Mouse (Mus musculus): ENCODE data around the gene Adamts1. TPM values are rescaled to one million over a fixed set of nuclear protein-coding genes. Genes with fewer than 3 reads are reported as not detected.

The Adamts1 gene
- polyA plus RNA-seq, 1 experiment from 2014 or later, result 70.7 TPM

GRCm38 (mm10) chr16:85803613-85804551 is 969 bp upstream of the Adamts1 start:
- H3K36me3 ChIP-seq (ENCODE audit: control insufficient read depth, insufficient read depth, low read length), result peaks cover 12% of the 10 kb centered on the region
- H3K4me1 ChIP-seq (ENCODE audit: control insufficient read depth, insufficient read depth, low read length), result peaks cover 8% of the 10 kb centered on the region; the same call in 1 of the 2 replicates
- ATAC-seq (ENCODE audit: low FRiP score, low TSS enrichment), result peak; percentile 43
- H3K9me3 ChIP-seq (ENCODE audit: control insufficient read depth, low read length), result no peaks in the 10 kb centered on the region
- peak overlapping the region; percentile 96 for H3K9ac ChIP-seq (ENCODE audit: low read depth, low read length)
- H3K27me3 ChIP-seq (ENCODE audit: control insufficient read depth, insufficient read depth, low read length), result no peaks in the 10 kb centered on the region
- under 1% methylated on average over 24 of the region's 25 CpGs for WGBS
- H3K4me2 ChIP-seq (replicated peaks; ENCODE audit: low read depth, low read length), result peak overlapping the region; percentile 79
- peak overlapping the region; percentile 96 for H3K27ac ChIP-seq (ENCODE audit: low read depth, low read length)
- peak overlapping the region; percentile 84 for H3K4me3 ChIP-seq (ENCODE audit: low read length)

GRCm38 (mm10) chr16:85801971-85802811 is 722 bp downstream of the Adamts1 start:
- no peaks in the 10 kb centered on the region for H3K9me3 ChIP-seq (ENCODE audit: control insufficient read depth, low read length)
- peak; percentile 4 for ATAC-seq (ENCODE audit: low FRiP score, low TSS enrichment)

DNA sequence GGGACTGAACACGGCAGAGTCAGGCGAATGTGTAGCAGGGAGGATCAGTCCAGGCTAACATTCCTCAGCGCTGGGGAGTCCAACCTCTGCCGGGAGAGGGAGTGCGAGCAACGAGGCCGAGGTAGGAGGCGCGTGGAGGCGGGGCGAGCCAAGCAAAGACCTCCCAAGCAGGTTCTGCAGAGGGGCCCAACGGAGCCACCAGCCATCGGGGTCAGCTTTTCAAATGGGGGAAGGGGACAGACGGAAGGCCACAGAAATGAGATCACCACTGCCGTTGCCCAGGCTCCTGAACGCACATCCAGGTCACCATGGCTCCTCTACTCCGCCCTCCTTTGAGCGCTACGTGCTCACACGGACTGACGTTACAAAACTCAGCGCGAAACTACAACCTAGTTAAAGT is 1.7 kb downstream of the Adamts1 start:
- no peaks in the 10 kb centered on the region for H3K9me3 ChIP-seq (ENCODE audit: control insufficient read depth, low read length)
- under 1% methylated on average over 23 of the region's 23 CpGs for WGBS
- H3K27me3 ChIP-seq (ENCODE audit: control insufficient read depth, insufficient read depth, low read length), result no peaks in the 10 kb centered on the region
- H3K27ac ChIP-seq (ENCODE audit: low read depth, low read length), result peak overlapping the region; percentile 96
- H3K4me1 ChIP-seq (ENCODE audit: control insufficient read depth, insufficient read depth, low read length), result peaks cover 8% of the 10 kb centered on the region; the same call in 1 of the 2 replicates
- peak; percentile 70 for ATAC-seq (ENCODE audit: low FRiP score, low TSS enrichment)
- peak overlapping the region; percentile 84 for H3K4me3 ChIP-seq (ENCODE audit: low read length)
- peaks cover 38% of the 10 kb centered on the region for H3K36me3 ChIP-seq (ENCODE audit: control insufficient read depth, insufficient read depth, low read length)
- peak overlapping the region; percentile 96 for H3K9ac ChIP-seq (ENCODE audit: low read depth, low read length)
- H3K4me2 ChIP-seq (replicated peaks; ENCODE audit: low read depth, low read length), result peak overlapping the region; percentile 79

More at GRCm38 (mm10) chr16:85801971-85802811, 722 bp downstream of the Adamts1 start:
- under 1% methylated on average over 67 of the region's 67 CpGs for WGBS
- Histone ChIP-seq H3K4me1 (ENCODE audit: control insufficient read depth, insufficient read depth, low read length) (peaks cover 8% of the 10 kb centered on the region; the same call in 1 of the 2 replicates), H3K27ac (ENCODE audit: low read depth, low read length) (peak overlapping the region; percentile 96), H3K4me2 (replicated peaks; ENCODE audit: low read depth, low read length) (peak overlapping the region; percentile 79), H3K4me3 (ENCODE audit: low read length) (peak overlapping the region; percentile 84), H3K9ac (ENCODE audit: low read depth, low read length) (peak overlapping the region; percentile 96), H3K27me3 (ENCODE audit: control insufficient read depth, insufficient read depth, low read length) (no peaks in the 10 kb centered on the region), H3K36me3 (ENCODE audit: control insufficient read depth, insufficient read depth, low read length) (peaks cover 29% of the 10 kb centered on the region)

GRCm38 (mm10) chr16:85800691-85801090 is 2.2 kb downstream of the Adamts1 start:
- Histone ChIP-seq H3K27me3 (ENCODE audit: control insufficient read depth, insufficient read depth, low read length) (no peaks in the 10 kb centered on the region), H3K4me3 (ENCODE audit: low read length) (peak overlapping the region; percentile 84), H3K9me3 (ENCODE audit: control insufficient read depth, low read length) (no peaks in the 10 kb centered on the region), H3K4me1 (ENCODE audit: control insufficient read depth, insufficient read depth, low read length) (peaks cover 8% of the 10 kb centered on the region; the same call in 1 of the 2 replicates), H3K4me2 (replicated peaks; ENCODE audit: low read depth, low read length) (peak overlapping the region; percentile 79), H3K27ac (ENCODE audit: low read depth, low read length) (peak overlapping the region; percentile 96), H3K36me3 (ENCODE audit: control insufficient read depth, insufficient read depth, low read length) (peaks cover 44% of the 10 kb centered on the region), H3K9ac (ENCODE audit: low read depth, low read length) (peak overlapping the region; percentile 96; the same call in 1 of the 2 replicates)
- WGBS, result 3% methylated on average over 8 of the region's 8 CpGs
- ATAC-seq (ENCODE audit: low FRiP score, low TSS enrichment), result peak; percentile 69

DNA sequence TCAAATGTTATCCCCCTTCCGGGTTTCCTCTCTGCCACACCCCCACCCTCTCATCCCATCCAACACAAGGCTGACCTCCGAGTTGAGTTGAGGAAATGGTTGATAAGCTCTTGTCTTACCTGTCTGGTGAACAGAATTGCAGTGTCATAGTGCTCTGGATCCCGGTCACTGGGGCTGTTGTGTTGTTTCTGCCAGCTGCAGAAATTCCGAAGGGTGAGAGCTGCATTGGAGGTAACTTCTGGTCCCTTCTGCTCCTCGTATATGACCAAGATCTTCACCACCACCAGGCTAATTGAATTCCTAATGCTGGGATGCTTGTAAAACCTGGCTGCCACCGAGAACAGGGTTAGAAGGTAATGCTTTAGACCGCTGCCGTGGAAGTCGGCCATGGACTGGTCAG is 2.9 kb downstream of the Adamts1 start:
- ATAC-seq (ENCODE audit: low FRiP score, low TSS enrichment), result no peak
- no peak overlapping the region for H3K27ac ChIP-seq (ENCODE audit: low read depth, low read length)
- H3K4me3 ChIP-seq (ENCODE audit: low read length), result peak overlapping the region; percentile 84
- H3K4me1 ChIP-seq (ENCODE audit: control insufficient read depth, insufficient read depth, low read length), result peaks cover 8% of the 10 kb centered on the region; the same call in 1 of the 2 replicates
- H3K36me3 ChIP-seq (ENCODE audit: control insufficient read depth, insufficient read depth, low read length), result peaks cover 51% of the 10 kb centered on the region
- peak overlapping the region; percentile 79 for H3K4me2 ChIP-seq (replicated peaks; ENCODE audit: low read depth, low read length)
- H3K9me3 ChIP-seq (ENCODE audit: control insufficient read depth, low read length), result no peaks in the 10 kb centered on the region
- H3K27me3 ChIP-seq (ENCODE audit: control insufficient read depth, insufficient read depth, low read length), result no peaks in the 10 kb centered on the region
- 0 out of 2 replicates have a peak overlapping the region, but pooled peaks have one; percentile 96 for H3K9ac ChIP-seq (ENCODE audit: low read depth, low read length)
- 58% methylated on average over 9 of the region's 9 CpGs for WGBS

DNA sequence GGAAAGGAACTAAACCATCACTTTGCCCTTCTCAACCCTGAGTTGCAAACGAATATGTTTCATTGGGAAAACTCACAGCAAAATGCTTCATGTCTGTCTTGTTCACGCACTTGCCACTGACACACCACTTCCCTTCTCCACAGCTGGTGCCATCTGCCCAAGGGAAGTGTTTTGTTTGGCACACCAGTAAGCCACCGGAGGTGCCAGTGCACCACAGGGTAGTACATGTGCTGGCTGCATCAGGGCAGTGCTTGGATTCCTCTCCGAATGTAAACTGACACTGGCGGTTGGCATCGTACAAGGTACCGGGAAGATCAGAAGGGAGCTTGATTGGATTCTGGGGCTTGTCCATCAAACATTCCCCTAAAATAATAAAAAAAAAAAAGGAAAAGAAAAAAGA is 4.6 kb downstream of the Adamts1 start:
- ATAC-seq (ENCODE audit: low FRiP score, low TSS enrichment), result no peak
- Histone ChIP-seq H3K4me1 (ENCODE audit: control insufficient read depth, insufficient read depth, low read length) (peaks cover 6% of the 10 kb centered on the region; the same call in 1 of the 2 replicates), H3K27me3 (ENCODE audit: control insufficient read depth, insufficient read depth, low read length) (no peaks in the 10 kb centered on the region), H3K27ac (ENCODE audit: low read depth, low read length) (no peak overlapping the region), H3K4me3 (ENCODE audit: low read length) (0 out of 2 replicates have a peak overlapping the region, but pooled peaks have one; percentile 6), H3K36me3 (ENCODE audit: control insufficient read depth, insufficient read depth, low read length) (peaks cover 58% of the 10 kb centered on the region), H3K4me2 (replicated peaks; ENCODE audit: low read depth, low read length) (peak overlapping the region; percentile 15; the same call in 1 of the 2 replicates), H3K9ac (ENCODE audit: low read depth, low read length) (no peak overlapping the region), H3K9me3 (ENCODE audit: control insufficient read depth, low read length) (no peaks in the 10 kb centered on the region)
- WGBS, result 90% methylated on average over 7 of the region's 7 CpGs

DNA sequence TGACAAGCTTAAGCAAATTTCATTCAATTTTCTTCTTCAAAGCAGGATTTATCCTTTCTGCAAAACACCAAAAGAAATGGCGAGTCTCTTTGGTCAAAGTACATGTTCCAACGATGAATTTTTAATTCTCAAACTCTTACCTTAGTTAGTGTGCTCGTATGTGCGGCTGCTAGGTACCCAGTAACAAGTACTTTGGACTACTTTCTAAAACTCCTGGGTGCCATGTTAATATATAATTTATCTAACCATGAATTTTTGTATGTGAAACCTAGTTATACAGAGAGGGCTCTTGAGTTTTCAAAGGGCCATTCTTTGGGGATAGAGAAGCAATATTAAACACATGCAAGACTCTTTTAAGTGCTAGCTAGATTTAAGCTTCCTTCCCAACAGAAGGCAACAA is 5.8 kb downstream of the Adamts1 start:
- no peaks in the 10 kb centered on the region for H3K9me3 ChIP-seq (ENCODE audit: control insufficient read depth, low read length)
- 95% methylated on average over 4 of the region's 4 CpGs for WGBS
- H3K4me1 ChIP-seq (ENCODE audit: control insufficient read depth, insufficient read depth, low read length), result peaks cover 6% of the 10 kb centered on the region; the same call in 1 of the 2 replicates
- no peak overlapping the region for H3K27ac ChIP-seq (ENCODE audit: low read depth, low read length)
- ATAC-seq (ENCODE audit: low FRiP score, low TSS enrichment), result no peak
- peaks cover 58% of the 10 kb centered on the region for H3K36me3 ChIP-seq (ENCODE audit: control insufficient read depth, insufficient read depth, low read length)
- H3K4me2 ChIP-seq (replicated peaks; ENCODE audit: low read depth, low read length), result no peak overlapping the region
- no peak overlapping the region for H3K4me3 ChIP-seq (ENCODE audit: low read length)
- H3K9ac ChIP-seq (ENCODE audit: low read depth, low read length), result no peak overlapping the region
- no peaks in the 10 kb centered on the region for H3K27me3 ChIP-seq (ENCODE audit: control insufficient read depth, insufficient read depth, low read length)

DNA sequence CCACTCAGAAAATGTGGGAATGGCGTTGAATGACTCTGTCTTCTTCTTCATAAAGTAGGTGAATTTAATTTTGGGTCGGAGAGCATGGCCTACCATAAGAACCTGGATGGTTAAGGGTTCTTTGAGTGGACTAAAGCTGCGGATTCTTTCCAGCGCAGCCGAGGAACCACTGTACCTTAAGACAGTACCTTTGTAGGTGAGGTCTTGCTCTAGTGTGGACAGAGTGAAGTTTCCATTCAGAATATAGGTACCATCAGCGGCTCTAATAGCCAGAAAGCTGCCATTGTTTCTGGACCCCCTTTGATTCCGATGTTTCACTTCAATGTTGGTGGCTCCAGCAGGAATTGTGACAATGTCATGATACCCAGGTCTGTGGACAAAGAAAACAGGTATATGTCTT is 7.2 kb downstream of the Adamts1 start:
- no peaks in the 10 kb centered on the region for H3K27me3 ChIP-seq (ENCODE audit: control insufficient read depth, insufficient read depth, low read length)
- H3K4me3 ChIP-seq (ENCODE audit: low read length), result no peak overlapping the region
- H3K9me3 ChIP-seq (ENCODE audit: control insufficient read depth, low read length), result no peaks in the 10 kb centered on the region
- no peak overlapping the region for H3K27ac ChIP-seq (ENCODE audit: low read depth, low read length)
- H3K9ac ChIP-seq (ENCODE audit: low read depth, low read length), result no peak overlapping the region
- H3K4me1 ChIP-seq (ENCODE audit: control insufficient read depth, insufficient read depth, low read length), result peaks cover 6% of the 10 kb centered on the region; the same call in 1 of the 2 replicates
- ATAC-seq (ENCODE audit: low FRiP score, low TSS enrichment), result no peak
- peaks cover 58% of the 10 kb centered on the region for H3K36me3 ChIP-seq (ENCODE audit: control insufficient read depth, insufficient read depth, low read length)
- 96% methylated on average over 7 of the region's 7 CpGs for WGBS
- H3K4me2 ChIP-seq (replicated peaks; ENCODE audit: low read depth, low read length), result no peak overlapping the region
